Mouse (Mus musculus): ENCODE results near the gene Inf2. TPM values are rescaled to one million over a fixed set of nuclear protein-coding genes. Genes with fewer than 3 reads are reported as not detected.

Inf2 gene
- polyA plus RNA-seq, 1 experiment from 2014 or later: 2.6 TPM

GRCm38 (mm10) chr12:112664124-112664523, 75.5 kb downstream of the Inf2 start:
- Histone ChIP-seq H3K9me3 (ENCODE audit: control insufficient read depth, low read length) (no peaks in the 10 kb centered on the region), H3K4me1 (replicated peaks; ENCODE audit: control insufficient read depth, insufficient read depth, low read length) (peaks cover 75% of the 10 kb centered on the region), H3K27ac (ENCODE audit: low read length) (peak overlapping the region; percentile 62), H3K4me3 (replicated peaks; ENCODE audit: low read length) (no peak overlapping the region), H3K27me3 (replicated peaks; ENCODE audit: control insufficient read depth, insufficient read depth, low read length) (no peaks in the 10 kb centered on the region), H3K36me3 (ENCODE audit: control insufficient read depth, insufficient read depth) (peaks cover 16% of the 10 kb centered on the region), H3K4me2 (ENCODE audit: low read length) (peak overlapping the region; percentile 3; the same call in 1 of the 2 replicates), H3K9ac (replicated peaks; ENCODE audit: low read depth, low read length) (peak overlapping the region; percentile 50)
- WGBS: 6% methylated on average over 2 of the region's 2 CpGs
- ATAC-seq: peak; percentile 38

GRCm38 (mm10) chr12:112664656-112665055, 76.1 kb downstream of the Inf2 start:
- ATAC-seq: no peak
- Histone ChIP-seq H3K36me3 (ENCODE audit: control insufficient read depth, insufficient read depth) (peaks cover 13% of the 10 kb centered on the region), H3K4me1 (replicated peaks; ENCODE audit: control insufficient read depth, insufficient read depth, low read length) (peaks cover 75% of the 10 kb centered on the region), H3K27ac (ENCODE audit: low read length) (peak overlapping the region; percentile 74), H3K4me2 (ENCODE audit: low read length) (no peak overlapping the region), H3K9ac (replicated peaks; ENCODE audit: low read depth, low read length) (0 out of 2 replicates have a peak overlapping the region, but pooled peaks have one; percentile 20), H3K27me3 (replicated peaks; ENCODE audit: control insufficient read depth, insufficient read depth, low read length) (no peaks in the 10 kb centered on the region), H3K9me3 (ENCODE audit: control insufficient read depth, low read length) (no peaks in the 10 kb centered on the region), H3K4me3 (replicated peaks; ENCODE audit: low read length) (no peak overlapping the region)
- WGBS: 57% methylated on average over 5 of the region's 5 CpGs

Small RNA genes lying within 50 kb of the gene (microRNA-seq; reads per million reads assigned to microRNA genes)
- gene Mir6939: not detected

Other genes with a start within 250 kb of the Inf2 start
- gene A530016L24Rik, start 99.3 kb upstream of the Inf2 start, polyA plus RNA-seq (2015; fragmentation: Nextera tagmentation; extraction: Ambion mirVana): 0.17 and 0.42 TPM in 2 replicates
- 49.7 and 71.7 TPM in 2 replicates for gene Tmem179, start 72.0 kb upstream of the Inf2 start, polyA plus RNA-seq (2015; fragmentation: Nextera tagmentation; extraction: Ambion mirVana)
- 1.8 and 2.4 TPM in 2 replicates for gene Adssl1, start 31.3 kb downstream of the Inf2 start, polyA plus RNA-seq (2015; fragmentation: Nextera tagmentation; extraction: Ambion mirVana)
- 68.9 and 75.9 TPM in 2 replicates for gene Siva1, start 55.9 kb downstream of the Inf2 start, polyA plus RNA-seq (2015; fragmentation: Nextera tagmentation; extraction: Ambion mirVana)
- 56.9 and 57.1 TPM in 2 replicates for gene Akt1, start 86.1 kb downstream of the Inf2 start, polyA plus RNA-seq (2015; fragmentation: Nextera tagmentation; extraction: Ambion mirVana)
- gene Zbtb42, start 90.0 kb downstream of the Inf2 start, polyA plus RNA-seq (2015; fragmentation: Nextera tagmentation; extraction: Ambion mirVana): 0.65 and 0.92 TPM in 2 replicates
- gene Cep170b, start 131.7 kb downstream of the Inf2 start, polyA plus RNA-seq (2015; fragmentation: Nextera tagmentation; extraction: Ambion mirVana): 18.8 and 22.9 TPM in 2 replicates
- gene Pld4, start 171.9 kb downstream of the Inf2 start, polyA plus RNA-seq (2015; fragmentation: Nextera tagmentation; extraction: Ambion mirVana): 4.0 and 5.3 TPM in 2 replicates
- gene Ahnak2, start 213.9 kb downstream of the Inf2 start, polyA plus RNA-seq (2015; fragmentation: Nextera tagmentation; extraction: Ambion mirVana): 1.2 TPM in 2 replicates
- gene Clba1, start 220.2 kb downstream of the Inf2 start, polyA plus RNA-seq (2015; fragmentation: Nextera tagmentation; extraction: Ambion mirVana): 14.3 and 17.3 TPM in 2 replicates
- 71.0 and 80.9 TPM in 2 replicates for gene Cdca4, start 240.6 kb downstream of the Inf2 start, polyA plus RNA-seq (2015; fragmentation: Nextera tagmentation; extraction: Ambion mirVana)

Data from forebrain, embryonic 16.5 days (tissue).